Mouse (Mus musculus): ENCODE data around the gene Nat9. TPM values are rescaled to one million over a fixed set of nuclear protein-coding genes. Genes with fewer than 3 reads are reported as not detected.
A peak's percentile ranks its signal among the peaks of the same experiment; 100 is the strongest.

Nat9 gene
- polyA plus RNA-seq, 1 experiment from 2014 or later = 26.2 TPM

- WGBS = 81% methylated on average over 25 of the region's 25 CpGs
- no peaks in the 10 kb centered on the region; the same call in 1 of the 2 replicates for H3K4me1 ChIP-seq
- no peak overlapping the region for H3K27ac ChIP-seq
- no peak overlapping the region for H3K4me2 ChIP-seq (replicated peaks)
- peaks cover 48% of the 10 kb centered on the region for H3K36me3 ChIP-seq
- H3K27me3 ChIP-seq = peaks cover 6% of the 10 kb centered on the region
- no peak overlapping the region; the same call in 1 of the 2 replicates for H3K9ac ChIP-seq
- H3K4me3 ChIP-seq = no peak overlapping the region
- H3K9me3 ChIP-seq = no peaks in the 10 kb centered on the region
- ATAC-seq (ENCODE audit: low FRiP score, low read depth) = no peak
Observed at GRCm38 (mm10) chr11:115208776-115209732, 21.4 kb upstream of the Nat9 start.

GRCm38 (mm10) chr11:115208126-115208525, 20.5 kb upstream of the Nat9 start:
- H3K27me3 ChIP-seq = peaks cover 6% of the 10 kb centered on the region
- no peak overlapping the region for H3K27ac ChIP-seq
- H3K4me2 ChIP-seq (replicated peaks) = no peak overlapping the region
- H3K4me1 ChIP-seq = no peaks in the 10 kb centered on the region; the same call in 1 of the 2 replicates
- H3K4me3 ChIP-seq = no peak overlapping the region
- ATAC-seq (ENCODE audit: low FRiP score, low read depth) = no peak
- H3K36me3 ChIP-seq = peaks cover 48% of the 10 kb centered on the region
- H3K9me3 ChIP-seq = no peaks in the 10 kb centered on the region
- no peak overlapping the region for H3K9ac ChIP-seq
- 73% methylated on average over 12 of the region's 12 CpGs for WGBS

- H3K36me3 ChIP-seq = peaks cover 54% of the 10 kb centered on the region
- 91% methylated on average over 9 of the region's 9 CpGs for WGBS
Observed at GRCm38 (mm10) chr11:115202756-115203155, 15.1 kb upstream of the Nat9 start.

GRCm38 (mm10) chr11:115202316-115202715, 14.7 kb upstream of the Nat9 start:
- no peak overlapping the region for H3K27ac ChIP-seq
- peaks cover 6% of the 10 kb centered on the region for H3K27me3 ChIP-seq
- no peak overlapping the region for H3K9ac ChIP-seq
- H3K4me3 ChIP-seq = no peak overlapping the region
- H3K4me2 ChIP-seq (replicated peaks) = no peak overlapping the region
- peaks cover 58% of the 10 kb centered on the region for H3K36me3 ChIP-seq
- H3K4me1 ChIP-seq = no peaks in the 10 kb centered on the region
- no peaks in the 10 kb centered on the region for H3K9me3 ChIP-seq
- ATAC-seq (ENCODE audit: low FRiP score, low read depth) = peak; percentile 72
- WGBS = 11% methylated on average over 12 of the region's 12 CpGs

More at GRCm38 (mm10) chr11:115202756-115203155, 15.1 kb upstream of the Nat9 start:
- Histone ChIP-seq H3K4me1 (no peaks in the 10 kb centered on the region), H3K4me2 (replicated peaks) (no peak overlapping the region), H3K27me3 (peaks cover 6% of the 10 kb centered on the region), H3K9me3 (no peaks in the 10 kb centered on the region), H3K27ac (no peak overlapping the region), H3K4me3 (no peak overlapping the region), H3K9ac (no peak overlapping the region)
- no peak for ATAC-seq (ENCODE audit: low FRiP score, low read depth)

GRCm38 (mm10) chr11:115200520-115200919, 12.9 kb upstream of the Nat9 start:
- H3K4me1 ChIP-seq = no peaks in the 10 kb centered on the region
- no peaks in the 10 kb centered on the region for H3K9me3 ChIP-seq
- 89% methylated on average over 4 of the region's 4 CpGs for WGBS
- H3K36me3 ChIP-seq = peaks cover 46% of the 10 kb centered on the region
- H3K4me3 ChIP-seq = no peak overlapping the region
- ATAC-seq (ENCODE audit: low FRiP score, low read depth) = no peak
- no peak overlapping the region for H3K27ac ChIP-seq
- H3K9ac ChIP-seq = no peak overlapping the region
- H3K27me3 ChIP-seq = no peaks in the 10 kb centered on the region
- H3K4me2 ChIP-seq (replicated peaks) = no peak overlapping the region

GRCm38 (mm10) chr11:115198932-115199384, 11.3 kb upstream of the Nat9 start:
- Histone ChIP-seq H3K9ac (no peak overlapping the region), H3K4me2 (replicated peaks) (no peak overlapping the region), H3K9me3 (no peaks in the 10 kb centered on the region), H3K4me3 (no peak overlapping the region), H3K27ac (no peak overlapping the region), H3K27me3 (no peaks in the 10 kb centered on the region), H3K36me3 (peaks cover 36% of the 10 kb centered on the region), H3K4me1 (no peaks in the 10 kb centered on the region)
- no peak for ATAC-seq (ENCODE audit: low FRiP score, low read depth)
- WGBS = 41% methylated on average over 12 of the region's 12 CpGs

GRCm38 (mm10) chr11:115197558-115197957, 9.9 kb upstream of the Nat9 start:
- Histone ChIP-seq H3K4me1 (no peaks in the 10 kb centered on the region), H3K9ac (no peak overlapping the region), H3K27ac (no peak overlapping the region), H3K4me3 (no peak overlapping the region), H3K36me3 (peaks cover 36% of the 10 kb centered on the region), H3K9me3 (no peaks in the 10 kb centered on the region), H3K4me2 (replicated peaks) (no peak overlapping the region), H3K27me3 (no peaks in the 10 kb centered on the region)
- ATAC-seq (ENCODE audit: low FRiP score, low read depth) = no peak
- 71% methylated on average over 8 of the region's 8 CpGs for WGBS

GRCm38 (mm10) chr11:115195933-115196332, 8.3 kb upstream of the Nat9 start:
- Histone ChIP-seq H3K9me3 (no peaks in the 10 kb centered on the region), H3K4me3 (no peak overlapping the region), H3K27me3 (no peaks in the 10 kb centered on the region), H3K4me1 (no peaks in the 10 kb centered on the region; the same call in 1 of the 2 replicates), H3K36me3 (peaks cover 35% of the 10 kb centered on the region), H3K9ac (no peak overlapping the region), H3K4me2 (replicated peaks) (no peak overlapping the region), H3K27ac (no peak overlapping the region)
- 88% methylated on average over 5 of the region's 5 CpGs for WGBS
- ATAC-seq (ENCODE audit: low FRiP score, low read depth) = no peak

GRCm38 (mm10) chr11:115194693-115195092, 7.0 kb upstream of the Nat9 start:
- Histone ChIP-seq H3K4me2 (replicated peaks) (no peak overlapping the region), H3K36me3 (peaks cover 32% of the 10 kb centered on the region), H3K9ac (no peak overlapping the region), H3K27me3 (no peaks in the 10 kb centered on the region), H3K4me1 (no peaks in the 10 kb centered on the region; the same call in 1 of the 2 replicates), H3K27ac (no peak overlapping the region), H3K4me3 (no peak overlapping the region), H3K9me3 (no peaks in the 10 kb centered on the region)
- no peak for ATAC-seq (ENCODE audit: low FRiP score, low read depth)
- 89% methylated on average over 6 of the region's 6 CpGs for WGBS

- Histone ChIP-seq H3K36me3 (peaks cover 25% of the 10 kb centered on the region), H3K4me1 (peaks cover 7% of the 10 kb centered on the region), H3K4me2 (replicated peaks) (no peak overlapping the region), H3K27ac (no peak overlapping the region), H3K4me3 (no peak overlapping the region), H3K9me3 (no peaks in the 10 kb centered on the region), H3K27me3 (no peaks in the 10 kb centered on the region), H3K9ac (no peak overlapping the region)
- no peak for ATAC-seq (ENCODE audit: low FRiP score, low read depth)
- WGBS = 64% methylated on average over 9 of the region's 9 CpGs
Observed at GRCm38 (mm10) chr11:115192180-115192579, 4.5 kb upstream of the Nat9 start.

- Histone ChIP-seq H3K36me3 (peaks cover 22% of the 10 kb centered on the region), H3K4me1 (peaks cover 16% of the 10 kb centered on the region), H3K9ac (no peak overlapping the region), H3K4me2 (replicated peaks) (no peak overlapping the region), H3K27me3 (no peaks in the 10 kb centered on the region), H3K27ac (no peak overlapping the region), H3K9me3 (no peaks in the 10 kb centered on the region), H3K4me3 (no peak overlapping the region)
- WGBS = 92% methylated on average over 6 of the region's 6 CpGs
- ATAC-seq (ENCODE audit: low FRiP score, low read depth) = no peak
Observed at GRCm38 (mm10) chr11:115189304-115189703, 1.6 kb upstream of the Nat9 start.

GRCm38 (mm10) chr11:115188539-115189231, 1.0 kb upstream of the Nat9 start:
- Histone ChIP-seq H3K4me2 (replicated peaks) (peak overlapping the region; percentile 87; the same call in 1 of the 2 replicates), H3K4me1 (peaks cover 16% of the 10 kb centered on the region), H3K27ac (no peak overlapping the region), H3K9me3 (no peaks in the 10 kb centered on the region), H3K4me3 (no peak overlapping the region), H3K9ac (no peak overlapping the region), H3K36me3 (peaks cover 22% of the 10 kb centered on the region), H3K27me3 (no peaks in the 10 kb centered on the region)
- WGBS = 88% methylated on average over 13 of the region's 13 CpGs
- ATAC-seq (ENCODE audit: low FRiP score, low read depth) = no peak
